Mouse (Mus musculus): Measurements from ENCODE around the gene Cyp26b1. TPM values are rescaled to one million over a fixed set of nuclear protein-coding genes. Genes with fewer than 3 reads are reported as not detected.
"Not testable (repeated sequence)": the region's sequence is repeated elsewhere in the genome, so short reads cannot be mapped to it uniquely, and the experiment has no call there.

Gene Cyp26b1
- polyA plus RNA-seq, 1 experiment, result not detected

- H3K27me3 ChIP-seq (ENCODE audit: control insufficient read depth), result no peaks in the 10 kb centered on the region
- no peaks in the 10 kb centered on the region for H3K9me3 ChIP-seq (ENCODE audit: control insufficient read depth, low read length)
- no peaks in the 10 kb centered on the region for H3K36me3 ChIP-seq (ENCODE audit: control insufficient read depth)
- H3K4me1 ChIP-seq (ENCODE audit: control insufficient read depth), result no peaks in the 10 kb centered on the region
- no peak for TF ChIP-seq GATA1 (IDR thresholded peaks at IDR 0.05; ENCODE audit: low read length)
- no peak for TF ChIP-seq TAL1 (IDR thresholded peaks at IDR 0.05; ENCODE audit: low read length)
- no peak overlapping the region for H3K4me3 ChIP-seq (replicated peaks)
These were observed 22.9 kb upstream of the Cyp26b1 start for GRCm38 (mm10) chr6:84616586-84616985.

- Histone ChIP-seq H3K9me3 (ENCODE audit: control insufficient read depth, low read length) (no peaks in the 10 kb centered on the region), H3K27me3 (ENCODE audit: control insufficient read depth) (no peaks in the 10 kb centered on the region), H3K4me3 (replicated peaks) (no peak overlapping the region), H3K36me3 (ENCODE audit: control insufficient read depth) (no peaks in the 10 kb centered on the region), H3K4me1 (ENCODE audit: control insufficient read depth) (no peaks in the 10 kb centered on the region)
- TF ChIP-seq GATA1 (IDR thresholded peaks at IDR 0.05; ENCODE audit: low read length) (no peak), TAL1 (IDR thresholded peaks at IDR 0.05; ENCODE audit: low read length) (no peak)
These were observed 19.9 kb upstream of the Cyp26b1 start for GRCm38 (mm10) chr6:84613561-84613960.

GRCm38 (mm10) chr6:84601136-84601889 lies 7.6 kb upstream of the Cyp26b1 start:
- Histone ChIP-seq H3K4me3 (replicated peaks) (no peak overlapping the region), H3K4me1 (ENCODE audit: control insufficient read depth) (no peaks in the 10 kb centered on the region), H3K9me3 (ENCODE audit: control insufficient read depth, low read length) (no peaks in the 10 kb centered on the region), H3K27me3 (ENCODE audit: control insufficient read depth) (no peaks in the 10 kb centered on the region), H3K36me3 (ENCODE audit: control insufficient read depth) (no peaks in the 10 kb centered on the region)
- TF ChIP-seq GATA1 (IDR thresholded peaks at IDR 0.05; ENCODE audit: low read length) (no peak), TAL1 (IDR thresholded peaks at IDR 0.05; ENCODE audit: low read length) (no peak)

GRCm38 (mm10) chr6:84599296-84599695 lies 5.6 kb upstream of the Cyp26b1 start:
- not testable (repeated sequence) for H3K4me1 ChIP-seq (ENCODE audit: control insufficient read depth); H3K9me3 ChIP-seq (ENCODE audit: control insufficient read depth, low read length); H3K4me3 ChIP-seq (replicated peaks); H3K36me3 ChIP-seq (ENCODE audit: control insufficient read depth); H3K27me3 ChIP-seq (ENCODE audit: control insufficient read depth)

- Histone ChIP-seq H3K4me3 (replicated peaks) (no peak overlapping the region), H3K4me1 (ENCODE audit: control insufficient read depth) (no peaks in the 10 kb centered on the region), H3K9me3 (ENCODE audit: control insufficient read depth, low read length) (no peaks in the 10 kb centered on the region), H3K27me3 (ENCODE audit: control insufficient read depth) (0 out of 2 replicates have a peak, but pooled peaks cover 4% of the 10 kb centered on the region), H3K36me3 (ENCODE audit: control insufficient read depth) (no peaks in the 10 kb centered on the region)
- TF ChIP-seq TAL1 (IDR thresholded peaks at IDR 0.05; ENCODE audit: low read length), result no peak
- no peak for TF ChIP-seq GATA1 (IDR thresholded peaks at IDR 0.05; ENCODE audit: low read length)
These were observed 5.0 kb upstream of the Cyp26b1 start for GRCm38 (mm10) chr6:84598725-84599124.

GRCm38 (mm10) chr6:84594626-84595025 lies 918 bp upstream of the Cyp26b1 start:
- Histone ChIP-seq H3K36me3 (ENCODE audit: control insufficient read depth) (no peaks in the 10 kb centered on the region), H3K4me3 (replicated peaks) (no peak overlapping the region), H3K27me3 (ENCODE audit: control insufficient read depth) (peaks cover 21% of the 10 kb centered on the region), H3K9me3 (ENCODE audit: control insufficient read depth, low read length) (no peaks in the 10 kb centered on the region), H3K4me1 (ENCODE audit: control insufficient read depth) (no peaks in the 10 kb centered on the region)
- TF ChIP-seq GATA1 (IDR thresholded peaks at IDR 0.05; ENCODE audit: low read length) (no peak), TAL1 (IDR thresholded peaks at IDR 0.05; ENCODE audit: low read length) (no peak)

- Histone ChIP-seq H3K36me3 (ENCODE audit: control insufficient read depth) (no peaks in the 10 kb centered on the region), H3K4me1 (ENCODE audit: control insufficient read depth) (no peaks in the 10 kb centered on the region), H3K27me3 (ENCODE audit: control insufficient read depth) (peaks cover 55% of the 10 kb centered on the region), H3K4me3 (replicated peaks) (no peak overlapping the region), H3K9me3 (ENCODE audit: control insufficient read depth, low read length) (no peaks in the 10 kb centered on the region)
- TF ChIP-seq GATA1 (IDR thresholded peaks at IDR 0.05; ENCODE audit: low read length) (no peak), TAL1 (IDR thresholded peaks at IDR 0.05; ENCODE audit: low read length) (no peak)
These were observed 2.6 kb downstream of the Cyp26b1 start for GRCm38 (mm10) chr6:84590961-84591745.

GRCm38 (mm10) chr6:84589742-84590686 lies 3.7 kb downstream of the Cyp26b1 start:
- Histone ChIP-seq H3K27me3 (ENCODE audit: control insufficient read depth) (peaks cover 67% of the 10 kb centered on the region), H3K9me3 (ENCODE audit: control insufficient read depth, low read length) (no peaks in the 10 kb centered on the region; the same call in 1 of the 2 replicates), H3K36me3 (ENCODE audit: control insufficient read depth) (no peaks in the 10 kb centered on the region), H3K4me1 (ENCODE audit: control insufficient read depth) (no peaks in the 10 kb centered on the region), H3K4me3 (replicated peaks) (no peak overlapping the region)
- no peak for TF ChIP-seq GATA1 (IDR thresholded peaks at IDR 0.05; ENCODE audit: low read length)
- TF ChIP-seq TAL1 (IDR thresholded peaks at IDR 0.05; ENCODE audit: low read length), result no peak
